Mouse (Mus musculus): Measurements from ENCODE around the gene Gm20388.

GRCm38 (mm10) chr8:120452111-120452510 is 541.5 kb downstream of the Gm20388 start:
- TF ChIP-seq CTCF (IDR thresholded peaks at IDR 0.05; ENCODE audit: low read depth, low read length), result no peak
- TF ChIP-seq EP300 (IDR thresholded peaks at IDR 0.05; ENCODE audit: insufficient read depth, low read depth, low read length), result no peak

Measured in ES-Bruce4 (cell line).